Mouse (Mus musculus): Measurements from ENCODE around the gene Pin1. TPM values are rescaled to one million over a fixed set of nuclear protein-coding genes. Genes with fewer than 3 reads are reported as not detected.
A peak's percentile ranks its signal among the peaks of the same experiment; 100 is the strongest.

The Pin1 gene
- 18.3 and 18.9 TPM in 2 replicates for polyA plus RNA-seq (2012; rRNA removed)

DNA sequence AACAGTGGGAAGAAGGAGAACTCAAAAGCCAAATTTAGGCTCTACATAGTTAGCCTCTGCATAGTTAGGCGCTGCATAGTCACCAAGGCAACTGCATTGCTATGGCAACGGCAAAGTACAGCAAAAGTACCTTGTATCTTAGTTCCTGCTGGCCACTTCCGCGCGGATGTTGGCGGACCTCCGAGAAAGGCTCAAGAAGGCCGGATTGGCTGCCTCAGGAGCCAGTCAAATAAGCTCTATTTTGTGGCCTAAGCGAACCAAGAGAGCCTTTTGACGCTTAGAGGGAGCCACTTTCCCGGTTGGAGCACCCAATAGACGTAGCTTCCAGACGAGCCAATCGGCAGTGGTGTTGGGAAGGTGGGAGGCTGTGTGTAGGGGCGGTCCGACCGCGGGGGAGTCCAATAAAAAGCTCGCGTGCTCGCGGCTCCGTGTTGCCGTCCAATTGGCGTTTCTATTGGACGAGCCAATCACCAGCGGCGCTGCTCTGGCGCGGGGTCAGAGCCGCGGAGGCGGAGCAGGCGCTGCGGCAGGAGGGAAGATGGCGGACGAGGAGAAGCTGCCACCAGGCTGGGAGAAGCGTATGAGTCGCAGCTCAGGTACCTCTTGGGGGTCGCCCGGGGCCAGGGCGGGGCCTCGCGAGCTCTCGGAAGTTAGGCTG is at the start of gene Pin1:
TSS of gene Pin1 (plus strand) at position 494 of the 658 bp plus-strand sequence.
- H3K27me3 ChIP-seq (replicated peaks; ENCODE audit: control insufficient read depth, insufficient read depth, low read length), result no peaks in the 10 kb centered on the region
- H3K4me1 ChIP-seq (ENCODE audit: control insufficient read depth, insufficient read depth, low read length), result peaks cover 4% of the 10 kb centered on the region; the same call in 1 of the 2 replicates
- peaks cover 2% of the 10 kb centered on the region; the same call in 1 of the 2 replicates for H3K36me3 ChIP-seq (ENCODE audit: control insufficient read depth, insufficient read depth, low read length)
- peak; percentile 100 for DNase-seq
- TF ChIP-seq CTCF (conservative IDR thresholded peaks at IDR 0.05; ENCODE audit: insufficient read depth, insufficient read length, low read depth, low read length) (no peak), POLR2A (IDR thresholded peaks at IDR 0.05; ENCODE audit: low read depth, low read length) (peak; percentile 31)
- no peak within 1 kb of the TSS for H3K27ac ChIP-seq (ENCODE audit: insufficient read depth, low read depth, low read length)
- H3K4me3 ChIP-seq (ENCODE audit: insufficient read depth, low read depth, low read length), result peak within 1 kb of the TSS; percentile 72
- WGBS, result under 1% methylated on average over 45 of the region's 45 CpGs

DNA sequence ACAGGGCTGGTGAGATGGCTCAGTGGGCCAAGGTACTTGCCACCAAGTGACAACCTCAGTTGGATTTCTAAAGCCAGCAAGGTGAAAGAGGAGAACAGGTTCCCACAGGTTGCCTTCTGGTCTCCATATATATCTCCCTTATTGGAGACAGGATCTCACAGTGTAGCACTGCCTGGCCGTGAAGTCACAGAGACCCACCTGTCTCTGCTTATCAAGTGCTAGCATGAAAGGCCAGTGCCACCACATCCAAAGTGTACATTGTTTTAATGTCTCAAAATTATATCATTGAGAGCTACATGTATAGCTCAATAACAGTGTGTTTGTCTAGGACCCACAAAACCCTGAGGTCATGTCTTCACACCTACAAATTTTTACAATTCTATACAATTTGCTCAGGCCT is 45.6 kb upstream of the Pin1 start:
- WGBS, result 98% methylated on average over 1 of the region's 1 CpGs
- Histone ChIP-seq H3K4me3 (ENCODE audit: insufficient read depth, low read depth, low read length) (no peak overlapping the region), H3K36me3 (ENCODE audit: control insufficient read depth, insufficient read depth, low read length) (no peaks in the 10 kb centered on the region), H3K27me3 (replicated peaks; ENCODE audit: control insufficient read depth, insufficient read depth, low read length) (no peaks in the 10 kb centered on the region), H3K4me1 (ENCODE audit: control insufficient read depth, insufficient read depth, low read length) (0 out of 2 replicates have a peak, but pooled peaks cover 2% of the 10 kb centered on the region), H3K27ac (ENCODE audit: insufficient read depth, low read depth, low read length) (no peak overlapping the region)
- TF ChIP-seq POLR2A (IDR thresholded peaks at IDR 0.05; ENCODE audit: low read depth, low read length) (no peak), CTCF (conservative IDR thresholded peaks at IDR 0.05; ENCODE audit: insufficient read depth, insufficient read length, low read depth, low read length) (no peak)
- no peak for DNase-seq

DNA sequence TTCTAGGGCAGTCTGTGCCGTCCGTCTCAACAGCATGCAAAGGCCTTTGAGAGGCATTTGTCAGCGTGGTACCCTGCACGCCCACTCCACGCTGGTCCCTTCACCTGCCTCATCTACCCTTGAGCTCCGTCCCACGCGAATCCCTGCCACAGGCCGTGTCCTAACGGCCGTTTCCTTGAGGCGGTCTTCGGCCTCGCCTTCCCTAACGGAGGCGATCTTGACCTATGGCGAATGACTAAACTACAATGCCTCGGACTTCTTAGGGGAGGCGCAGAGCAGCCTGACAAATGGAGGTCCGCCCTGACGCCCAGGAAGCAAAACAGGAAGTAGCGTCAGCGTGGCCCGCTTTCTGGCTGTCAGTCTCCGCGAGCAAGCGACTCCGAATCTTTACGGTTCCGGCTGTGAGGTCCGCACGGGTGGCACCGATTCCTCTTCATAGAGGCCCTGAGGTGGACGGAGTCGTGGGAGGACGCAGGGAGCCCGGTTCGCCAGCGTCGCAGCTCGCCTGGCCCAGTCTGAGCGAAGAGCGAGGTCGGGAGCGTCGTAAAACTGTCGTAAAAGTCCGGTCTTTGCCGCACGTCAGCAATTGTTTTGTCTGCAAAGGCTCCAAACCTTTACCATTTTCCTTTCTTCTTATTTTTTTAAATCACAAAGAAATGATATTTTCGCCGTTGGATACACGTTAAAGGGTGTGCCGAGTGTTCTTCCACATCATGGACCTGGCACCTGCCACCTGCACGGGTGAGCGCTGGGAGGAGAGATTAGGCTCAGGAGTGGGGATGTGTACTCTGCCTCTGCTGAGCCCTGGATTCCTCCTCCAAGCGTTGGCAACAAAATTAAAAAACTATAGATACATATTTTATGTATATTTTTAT is 44.6 kb upstream of the Pin1 start:
- H3K27me3 ChIP-seq (replicated peaks; ENCODE audit: control insufficient read depth, insufficient read depth, low read length), result no peaks in the 10 kb centered on the region
- DNase-seq, result peak; percentile 92
- 0 out of 2 replicates have a peak, but pooled peaks cover 2% of the 10 kb centered on the region for H3K4me1 ChIP-seq (ENCODE audit: control insufficient read depth, insufficient read depth, low read length)
- WGBS, result under 1% methylated on average over 57 of the region's 57 CpGs
- TF ChIP-seq CTCF (conservative IDR thresholded peaks at IDR 0.05; ENCODE audit: insufficient read depth, insufficient read length, low read depth, low read length), result no peak
- peak; percentile 52 for TF ChIP-seq POLR2A (IDR thresholded peaks at IDR 0.05; ENCODE audit: low read depth, low read length)
- H3K4me3 ChIP-seq (ENCODE audit: insufficient read depth, low read depth, low read length), result peak overlapping the region; percentile 79
- peak overlapping the region; percentile 100 for H3K27ac ChIP-seq (ENCODE audit: insufficient read depth, low read depth, low read length)
- no peaks in the 10 kb centered on the region for H3K36me3 ChIP-seq (ENCODE audit: control insufficient read depth, insufficient read depth, low read length)

- 0 out of 2 replicates have a peak, but pooled peaks cover 2% of the 10 kb centered on the region for H3K4me1 ChIP-seq (ENCODE audit: control insufficient read depth, insufficient read depth, low read length)
- no peak for DNase-seq
- H3K27me3 ChIP-seq (replicated peaks; ENCODE audit: control insufficient read depth, insufficient read depth, low read length), result no peaks in the 10 kb centered on the region
- H3K27ac ChIP-seq (ENCODE audit: insufficient read depth, low read depth, low read length), result no peak overlapping the region
- 84% methylated on average over 5 of the region's 5 CpGs for WGBS
- no peak overlapping the region for H3K4me3 ChIP-seq (ENCODE audit: insufficient read depth, low read depth, low read length)
- TF ChIP-seq POLR2A (IDR thresholded peaks at IDR 0.05; ENCODE audit: low read depth, low read length) (no peak), CTCF (conservative IDR thresholded peaks at IDR 0.05; ENCODE audit: insufficient read depth, insufficient read length, low read depth, low read length) (no peak)
- H3K36me3 ChIP-seq (ENCODE audit: control insufficient read depth, insufficient read depth, low read length), result no peaks in the 10 kb centered on the region
These were observed 41.9 kb upstream of the Pin1 start for GRCm38 (mm10) chr9:20609831-20610464.

- H3K27me3 ChIP-seq (replicated peaks; ENCODE audit: control insufficient read depth, insufficient read depth, low read length), result no peaks in the 10 kb centered on the region
- H3K36me3 ChIP-seq (ENCODE audit: control insufficient read depth, insufficient read depth, low read length), result no peaks in the 10 kb centered on the region
- no peak overlapping the region for H3K4me3 ChIP-seq (ENCODE audit: insufficient read depth, low read depth, low read length)
- no peak overlapping the region for H3K27ac ChIP-seq (ENCODE audit: insufficient read depth, low read depth, low read length)
- no peaks in the 10 kb centered on the region for H3K4me1 ChIP-seq (ENCODE audit: control insufficient read depth, insufficient read depth, low read length)
- 80% methylated on average over 5 of the region's 5 CpGs for WGBS
- no peak for TF ChIP-seq CTCF (conservative IDR thresholded peaks at IDR 0.05; ENCODE audit: insufficient read depth, insufficient read length, low read depth, low read length)
- TF ChIP-seq POLR2A (IDR thresholded peaks at IDR 0.05; ENCODE audit: low read depth, low read length), result no peak
- no peak for DNase-seq
These were observed 39.9 kb upstream of the Pin1 start for GRCm38 (mm10) chr9:20611976-20612375.

DNA sequence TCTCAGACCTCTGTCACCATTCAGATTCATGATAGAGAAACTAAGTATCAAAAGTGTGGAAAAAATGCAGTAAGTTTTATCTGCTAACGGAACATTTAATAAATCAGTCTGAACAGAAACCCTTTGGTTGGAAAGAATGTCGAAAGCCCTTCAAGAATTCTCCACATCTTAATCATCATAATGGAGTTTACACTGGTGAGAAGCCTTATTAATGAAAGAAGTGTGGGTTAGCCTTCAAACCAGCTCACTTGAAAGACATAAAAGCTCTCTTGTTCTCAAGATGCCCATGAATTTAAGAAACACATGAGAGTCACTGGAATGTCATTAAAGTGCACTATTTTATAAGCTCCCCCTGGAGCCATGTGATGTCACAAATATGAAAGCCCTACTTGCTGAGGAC is 35.2 kb upstream of the Pin1 start:
- Histone ChIP-seq H3K4me3 (ENCODE audit: insufficient read depth, low read depth, low read length) (no peak overlapping the region), H3K27ac (ENCODE audit: insufficient read depth, low read depth, low read length) (no peak overlapping the region), H3K27me3 (replicated peaks; ENCODE audit: control insufficient read depth, insufficient read depth, low read length) (no peaks in the 10 kb centered on the region), H3K4me1 (ENCODE audit: control insufficient read depth, insufficient read depth, low read length) (no peaks in the 10 kb centered on the region), H3K36me3 (ENCODE audit: control insufficient read depth, insufficient read depth, low read length) (no peaks in the 10 kb centered on the region)
- no peak for DNase-seq
- TF ChIP-seq CTCF (conservative IDR thresholded peaks at IDR 0.05; ENCODE audit: insufficient read depth, insufficient read length, low read depth, low read length) (no peak), POLR2A (IDR thresholded peaks at IDR 0.05; ENCODE audit: low read depth, low read length) (no peak)
- WGBS, result 89% methylated on average over 2 of the region's 2 CpGs

All from kidney, adult 2 months (tissue).